Comparison of ENCODE assay signal across 1 mouse cellular context in the genomic region with DNA sequence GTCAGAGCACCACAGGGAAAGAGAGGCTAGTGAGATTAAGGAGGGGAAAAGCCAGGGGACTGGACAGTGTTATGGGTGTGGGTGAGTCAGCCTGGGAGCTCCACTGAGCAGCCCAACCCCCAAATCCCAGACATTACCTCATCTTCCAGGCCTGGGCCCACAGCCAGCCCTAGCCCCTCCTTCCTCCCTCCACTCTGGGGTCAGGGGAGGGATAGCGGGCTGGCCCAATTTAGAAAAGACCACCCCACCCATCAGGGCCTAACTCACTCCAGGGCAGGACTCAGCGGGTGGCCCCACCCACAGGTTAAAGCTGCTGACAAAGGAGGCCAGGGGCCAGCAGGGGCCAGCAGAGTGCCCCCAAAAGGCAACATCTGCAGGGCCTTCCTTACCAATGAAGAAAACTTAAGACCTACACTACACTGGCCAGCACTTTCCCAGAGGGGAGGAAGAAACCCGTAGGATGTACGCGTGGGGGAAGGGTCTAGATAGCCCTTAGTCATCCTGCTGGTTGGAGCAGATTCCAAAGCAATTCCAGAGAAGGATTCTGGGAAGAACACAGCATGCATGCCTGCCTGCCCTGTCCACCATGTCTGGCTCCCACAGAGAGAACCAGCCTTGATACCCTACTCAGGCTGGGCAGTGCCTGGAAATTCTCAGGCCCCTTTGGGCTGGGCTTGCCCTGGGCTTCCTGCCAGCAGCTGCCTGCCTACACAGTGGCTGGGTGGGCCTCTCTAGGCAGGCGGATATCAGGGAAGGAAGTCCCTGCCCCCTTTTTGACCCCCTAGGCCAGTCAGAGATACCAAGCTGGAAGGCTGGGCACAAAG.
TF ChIP-seq lines count a peak whose summit lies in the region.

No protein-coding gene starts in this region.

TF ChIP-seq in ES-E14, 5 proteins besides CTCF, POLR2A, EP300 and RAD21:
- no peak for TF ChIP-seq HCFC1 (IDR thresholded peaks at IDR 0.05; ENCODE audit: borderline replicate concordance, insufficient read depth, low read length)
- peak; percentile 86 for TF ChIP-seq MAFK (IDR thresholded peaks at IDR 0.05; ENCODE audit: insufficient read depth, low read depth, low read length)
